Mouse (Mus musculus) ovary, postnatal 10 days (tissue): ENCODE results near the gene Sod2.
"Not testable (repeated sequence)": the region's sequence is repeated elsewhere in the genome, so short reads cannot be mapped to it uniquely, and the experiment has no call there.

Source experiments
- DNase-seq: peaks from one replicate; pipeline ENCODE4 v3.0.0; 2022; ENCODE audit warnings: low spot score

The Sod2 gene

GRCm38 (mm10) chr17:13006546-13006945 lies at the start of gene Sod2:
Gene Sod2 (plus strand): TSS chr17:13006846.
- DNase-seq: not testable (repeated sequence)

GRCm38 (mm10) chr17:12959377-12959776 lies 47.3 kb upstream of the Sod2 start:
- DNase-seq: not testable (repeated sequence)

GRCm38 (mm10) chr17:12960331-12960873 lies 46.2 kb upstream of the Sod2 start, which contains the start of gene Acat2:
Gene Acat2 (minus strand): TSS chr17:12960747.
- DNase-seq: peak; percentile 88

- DNase-seq: no peak
Measured at GRCm38 (mm10) chr17:12963476-12963875, 43.2 kb upstream of the Sod2 start.

GRCm38 (mm10) chr17:12967173-12967572 lies 39.5 kb upstream of the Sod2 start:
- DNase-seq: no peak

- DNase-seq: no peak
Measured at GRCm38 (mm10) chr17:12973851-12974250, 32.8 kb upstream of the Sod2 start.

- no peak for DNase-seq
Measured at GRCm38 (mm10) chr17:12978546-12978945, 28.1 kb upstream of the Sod2 start.

GRCm38 (mm10) chr17:12983988-12984387 lies 22.7 kb upstream of the Sod2 start:
- DNase-seq: no peak

- DNase-seq: not testable (repeated sequence)
Measured at GRCm38 (mm10) chr17:12988096-12988495, 18.6 kb upstream of the Sod2 start.

- no peak for DNase-seq
Measured at GRCm38 (mm10) chr17:12990567-12991145, 16.0 kb upstream of the Sod2 start.

GRCm38 (mm10) chr17:12991194-12991634 lies 15.4 kb upstream of the Sod2 start:
- DNase-seq: no peak

- DNase-seq: peak; percentile 86
Measured at GRCm38 (mm10) chr17:12991635-12992358, 14.8 kb upstream of the Sod2 start.

- DNase-seq: peak; percentile 93
Measured at GRCm38 (mm10) chr17:12992470-12992991, 14.1 kb upstream of the Sod2 start.

- DNase-seq: no peak
Measured at GRCm38 (mm10) chr17:12994069-12994468, 12.6 kb upstream of the Sod2 start, which contains the start of gene Wtap. Gene Wtap (minus strand): TSS chr17:12994169.

- DNase-seq: no peak
Measured at GRCm38 (mm10) chr17:12996345-12996744, 10.3 kb upstream of the Sod2 start.

GRCm38 (mm10) chr17:12997890-12998289 lies 8.8 kb upstream of the Sod2 start:
- no peak for DNase-seq

- no peak for DNase-seq
Measured at GRCm38 (mm10) chr17:12999069-12999468, 7.6 kb upstream of the Sod2 start.

- DNase-seq: not testable (repeated sequence)
Measured at GRCm38 (mm10) chr17:13002243-13002642, 4.4 kb upstream of the Sod2 start.

GRCm38 (mm10) chr17:13004436-13004835 lies 2.2 kb upstream of the Sod2 start:
- DNase-seq: not testable (repeated sequence)

- no peak for DNase-seq
Measured at GRCm38 (mm10) chr17:13006984-13007383, 338 bp downstream of the Sod2 start.

- DNase-seq: peak; percentile 96
Measured at GRCm38 (mm10) chr17:13007730-13008425, 1.2 kb downstream of the Sod2 start.

- no peak for DNase-seq
Measured at GRCm38 (mm10) chr17:13008528-13008927, 1.9 kb downstream of the Sod2 start.
